Mouse (Mus musculus) small intestine, adult 2 months (tissue): ENCODE data around the gene Gm27029.

ENCODE experiments used
- CTCF ChIP-seq: fragments of 200-500 bp; IDR thresholded peaks from 2 replicates; pipeline ENCODE4 v1.5.1; 2012; ENCODE audit warnings: low read depth, mild to moderate bottlenecking, control low read depth, inconsistent platforms, low read length, moderate library complexity, mixed read lengths; ENCODE audit not compliant: insufficient replicate concordance, insufficient read length; ENCODE audit errors: extremely low read depth
- POLR2A ChIP-seq: fragments of 200-500 bp; IDR thresholded peaks from 2 replicates; pipeline ENCODE4 v1.6.1; 2012; ENCODE audit warnings: low read depth, mild to moderate bottlenecking, control low read depth, inconsistent platforms, low read length, moderate library complexity

- no peak for TF ChIP-seq POLR2A
- no peak for TF ChIP-seq CTCF
Measured at GRCm38 (mm10) chr11:101448899-101449298, 24.3 kb upstream of the Gm27029 start.
